Mouse (Mus musculus) T-helper 17 cell (primary cell): Measurements from ENCODE around the gene Mettl6.

Source experiments
- in situ Hi-C, 2 experiments: fragments of 300-600 bp; cut with MboI, MseI; formaldehyde crosslinking; loops; 1 replicate in 1 of 2; 2 replicates in 1 of 2; pipeline ENCODE4 v1.15.1; 2025; ENCODE audit warnings: high pct_unique_total_duplicates in 2 of 2

The Mettl6 gene

GRCm38 (mm10) chr14:31433851-31434360 is 60.9 kb downstream of the Mettl6 start:
- in situ Hi-C loops = loop anchor here in 1 of 2 experiments (5.0 kb wide), 1 partner anchor 42 kb away; no protein-coding TSS in a partner anchor

GRCm38 (mm10) chr14:31433126-31433525 is 61.7 kb downstream of the Mettl6 start:
- in situ Hi-C loops = loop anchor here in 1 of 2 experiments (5.0 kb wide), 1 partner anchor 41 kb away; no protein-coding TSS in a partner anchor

GRCm38 (mm10) chr14:31432424-31432823 is 62.4 kb downstream of the Mettl6 start:
- in situ Hi-C loops = loop anchor here in 1 of 2 experiments (5.0 kb wide), 1 partner anchor 40 kb away; no protein-coding TSS in a partner anchor

DNA sequence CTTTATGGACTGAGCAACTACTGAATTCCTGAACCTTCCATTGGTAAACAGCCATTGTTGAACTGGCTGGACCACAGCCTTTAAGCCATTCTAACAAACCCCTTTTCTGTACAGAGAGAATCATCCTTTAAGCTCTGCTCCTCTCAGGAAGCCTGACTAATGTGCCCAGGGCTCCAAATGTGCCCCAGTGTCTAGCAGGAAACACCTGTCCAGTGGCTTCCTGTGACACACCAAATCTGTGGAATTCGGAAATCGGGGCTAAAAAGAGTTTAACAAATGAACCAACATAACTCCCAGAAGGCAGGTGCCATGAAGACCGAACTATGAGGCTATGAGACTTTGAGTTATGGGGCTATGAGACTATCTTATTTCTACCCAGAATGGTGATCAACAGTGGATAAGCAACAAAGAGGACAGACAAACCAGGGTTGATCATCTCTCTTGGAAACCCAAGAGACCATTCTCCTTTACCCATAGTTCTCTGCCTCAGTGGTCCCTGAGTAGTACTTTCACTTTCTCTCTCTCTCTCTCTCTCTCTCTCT is 63.0 kb downstream of the Mettl6 start:
- in situ Hi-C loops = loop anchor here in 1 of 2 experiments (5.0 kb wide), 1 partner anchor 40 kb away; no protein-coding TSS in a partner anchor

DNA sequence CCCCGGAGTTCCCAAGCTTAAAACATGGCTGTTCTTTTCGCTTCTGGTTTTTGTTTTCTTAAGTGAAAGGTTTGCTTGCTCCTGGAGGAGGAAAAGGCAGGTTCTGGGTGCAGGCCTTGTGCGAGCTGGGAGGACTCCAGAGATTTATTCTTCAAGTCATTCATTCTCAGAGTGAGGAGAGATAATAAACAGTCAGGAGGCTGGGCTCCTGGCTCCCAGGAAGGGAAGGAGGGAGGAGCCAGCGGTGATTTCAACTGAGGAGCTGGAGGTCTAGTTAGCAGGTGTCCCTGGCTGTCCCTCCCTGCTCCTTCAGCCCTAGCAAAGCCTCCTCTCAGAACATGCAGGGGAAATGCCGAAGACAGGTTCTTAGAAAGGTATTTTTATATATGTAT is 65.8 kb downstream of the Mettl6 start:
- in situ Hi-C loops = no loop called here

DNA sequence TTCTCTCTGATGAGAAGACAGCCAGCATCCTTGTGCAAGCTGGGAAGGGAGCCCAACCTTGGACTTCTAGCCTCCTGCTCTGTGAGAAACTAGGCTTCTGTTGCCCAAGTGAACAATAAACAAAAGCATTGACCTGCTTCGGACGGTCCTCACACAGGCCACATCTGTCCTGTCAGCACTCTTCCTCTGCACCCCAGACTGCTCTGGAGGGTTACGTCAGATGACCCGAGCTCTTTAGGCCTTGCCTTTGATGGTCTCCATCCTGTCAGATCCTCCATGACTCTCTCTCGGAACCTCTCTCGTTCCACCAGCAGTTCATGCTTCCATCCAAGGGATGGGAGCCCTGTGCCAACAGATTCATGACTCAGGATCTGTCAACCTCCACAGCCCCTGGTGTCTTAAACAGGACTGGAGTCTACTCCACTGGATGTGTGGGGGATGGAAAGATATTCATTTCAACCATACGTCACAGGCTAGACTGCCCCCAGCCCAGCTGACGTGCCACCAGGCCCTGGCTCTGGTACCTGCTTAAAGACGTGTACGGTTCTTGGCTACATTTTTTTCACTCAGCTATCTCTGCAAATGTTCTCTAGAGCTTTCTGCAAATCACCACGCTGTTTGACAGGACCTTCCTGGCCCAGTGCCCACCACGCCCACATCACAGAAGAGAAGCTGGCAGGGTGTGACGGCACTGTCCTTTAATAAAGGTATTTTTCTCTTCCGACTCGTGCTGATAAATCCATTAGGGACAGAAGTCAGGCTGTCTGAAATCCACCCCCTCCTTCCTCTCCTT is 66.4 kb downstream of the Mettl6 start:
- in situ Hi-C loops = no loop called here
